Mouse (Mus musculus) hindbrain, embryonic 13.5 days (tissue): Measurements from ENCODE around the gene St6galnac3. TPM values are rescaled to one million over a fixed set of nuclear protein-coding genes. Genes with fewer than 3 reads are reported as not detected.

Experiments
- ATAC-seq: fragments of 200-750 bp; cut with Nextera tagmentation; 2 replicates; pipeline ENCODE4 v1.8.0; 2017; ENCODE audit warnings: moderate TSS enrichment; ENCODE audit not compliant: low FRiP score
- H3K27ac ChIP-seq: fragments of 300-500 bp; sonication (generic); 2 replicates; pipeline ENCODE4 v1.5.1; 2015; ENCODE audit warnings: inconsistent platforms, mild to moderate bottlenecking, moderate library complexity
- H3K27me3 ChIP-seq: fragments of 300-500 bp; sonication (generic); 2 replicates; pipeline ENCODE4 v1.6.1; 2015; ENCODE audit warnings: mild to moderate bottlenecking, inconsistent platforms
- H3K36me3 ChIP-seq: fragments of 300-500 bp; sonication (generic); 2 replicates; pipeline ENCODE4 v1.6.1; 2015; ENCODE audit warnings: mild to moderate bottlenecking, inconsistent platforms
- H3K4me1 ChIP-seq: fragments of 300-500 bp; sonication (generic); replicated peaks from 2 replicates; pipeline ENCODE4 v1.6.1; 2015; ENCODE audit warnings: inconsistent platforms
- H3K4me2 ChIP-seq: fragments of 300-500 bp; sonication (generic); 2 replicates; pipeline ENCODE4 v1.6.1; 2015; ENCODE audit warnings: inconsistent platforms, mild to moderate bottlenecking, moderate library complexity
- H3K4me3 ChIP-seq: fragments of 300-500 bp; sonication (generic); 2 replicates; pipeline ENCODE4 v1.5.1; 2015; ENCODE audit warnings: mild to moderate bottlenecking, inconsistent platforms
- H3K9ac ChIP-seq: fragments of 300-500 bp; sonication (generic); 2 replicates; pipeline ENCODE4 v1.6.1; 2015; ENCODE audit warnings: mild to moderate bottlenecking, inconsistent platforms
- H3K9me3 ChIP-seq: fragments of 300-500 bp; sonication (generic); 2 replicates; pipeline ENCODE4 v1.6.1; 2016; ENCODE audit warnings: inconsistent platforms
- WGBS: fragments of 180-500 bp; shearing (Covaris S2); methylation state at CpG from one replicate; pipeline ENCODE4 v1.1.7; 2015; 5-methylcytosine and 5-hydroxymethylcytosine counted together
- polyA plus RNA-seq: library from polyadenylated mRNA; unstranded; fragments of >200 nt; fragmentation: Nextera tagmentation; extraction: Ambion mirVana; gene quantifications from 2 replicates; pipeline ENCODE4 v1.2.1, GENCODE M21; 2015

Gene St6galnac3
- polyA plus RNA-seq, 1 experiment from 2014 or later = 30.3 TPM

DNA sequence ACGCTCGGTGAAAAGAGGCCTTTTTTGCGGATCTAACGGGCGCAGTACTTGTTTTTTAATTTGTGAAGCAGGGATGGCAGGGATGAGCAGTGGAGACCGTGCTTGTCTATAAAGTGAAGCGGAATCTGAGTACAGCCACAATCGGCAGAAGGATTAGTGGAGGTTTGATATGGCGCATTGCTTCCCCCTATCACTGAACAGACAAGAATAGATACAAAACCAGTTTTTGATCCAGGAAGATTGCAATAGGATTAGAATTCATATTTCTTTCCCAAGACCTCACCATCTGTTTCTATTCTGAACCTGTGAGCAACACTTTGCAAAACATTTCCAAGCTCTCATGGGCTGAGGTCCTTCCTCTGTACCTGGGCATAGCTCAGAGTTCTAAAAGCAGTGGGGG lies 488.7 kb downstream of the St6galnac3 start:
- H3K27me3 ChIP-seq = no peaks in the 10 kb centered on the region
- peaks cover 22% of the 10 kb centered on the region for H3K4me1 ChIP-seq
- no peaks in the 10 kb centered on the region for H3K36me3 ChIP-seq
- H3K9me3 ChIP-seq = no peaks in the 10 kb centered on the region
- H3K27ac ChIP-seq = no peak overlapping the region
- 91% methylated on average over 9 of the region's 9 CpGs for WGBS
- H3K4me2 ChIP-seq = no peak overlapping the region
- ATAC-seq = no peak
- no peak overlapping the region for H3K9ac ChIP-seq
- no peak overlapping the region for H3K4me3 ChIP-seq

DNA sequence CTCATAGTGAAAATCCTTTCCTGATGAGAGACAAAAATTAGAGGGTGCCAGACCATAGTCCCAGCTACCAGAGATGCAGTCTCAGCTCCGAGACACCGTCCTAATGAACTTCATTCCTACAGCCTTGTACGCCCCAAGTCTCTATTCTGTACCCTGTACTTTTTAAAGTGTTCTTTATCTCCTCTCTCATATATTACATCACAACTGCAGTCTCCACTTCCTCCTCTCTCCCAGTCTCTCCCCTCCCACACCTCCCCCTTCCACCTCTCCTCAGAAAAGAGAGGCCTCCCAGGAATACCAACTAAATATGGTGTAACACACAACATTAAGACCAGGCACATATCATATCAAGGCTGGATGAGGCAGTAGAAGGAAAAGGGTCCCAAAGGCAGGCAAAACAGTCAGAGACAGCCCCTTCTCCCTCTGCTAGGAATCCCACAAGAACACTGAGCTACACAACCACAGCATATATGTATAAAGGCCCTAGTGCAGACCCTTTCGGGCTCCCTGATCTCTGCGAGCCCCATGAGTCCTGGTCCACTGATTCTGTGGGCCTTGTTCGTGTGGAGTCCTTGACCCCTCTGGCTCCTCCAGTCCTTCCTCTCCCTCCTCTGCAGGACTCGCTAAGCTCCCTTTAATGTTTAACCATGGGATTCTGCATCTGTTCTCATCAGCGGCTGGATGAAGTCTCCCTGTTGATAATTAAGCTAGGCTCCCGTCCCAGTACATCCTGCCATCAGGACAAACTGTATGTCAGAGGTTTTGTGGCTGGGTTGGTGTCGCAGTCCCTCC lies 502.2 kb downstream of the St6galnac3 start:
- Histone ChIP-seq H3K36me3 (no peaks in the 10 kb centered on the region), H3K4me1 (no peaks in the 10 kb centered on the region), H3K9ac (no peak overlapping the region), H3K4me2 (no peak overlapping the region), H3K27ac (no peak overlapping the region), H3K4me3 (no peak overlapping the region), H3K27me3 (no peaks in the 10 kb centered on the region), H3K9me3 (no peaks in the 10 kb centered on the region)
- no peak for ATAC-seq
- WGBS = 69% methylated on average over 10 of the region's 10 CpGs

DNA sequence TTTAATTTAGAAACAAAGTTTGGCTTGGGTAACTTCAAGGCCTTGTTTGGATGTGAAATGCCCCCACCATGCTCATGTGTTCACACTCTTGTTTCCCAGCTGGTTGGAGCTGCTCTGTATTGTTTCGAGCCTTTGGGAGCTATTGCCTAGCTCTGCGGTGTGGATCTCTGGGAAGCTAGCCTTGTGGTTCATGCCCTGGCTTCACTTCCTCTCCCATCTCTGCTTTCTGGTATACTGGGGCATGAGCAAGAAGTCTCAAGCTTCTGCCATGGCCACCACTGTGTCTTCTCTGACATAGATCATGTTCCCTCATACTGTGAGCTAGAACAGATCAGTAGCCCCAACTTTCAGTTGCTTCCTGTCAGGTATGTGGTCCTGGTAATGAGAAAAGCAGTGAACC lies 505.6 kb downstream of the St6galnac3 start:
- Histone ChIP-seq H3K4me1 (no peaks in the 10 kb centered on the region), H3K4me2 (no peak overlapping the region), H3K9ac (no peak overlapping the region), H3K27me3 (no peaks in the 10 kb centered on the region), H3K27ac (no peak overlapping the region), H3K4me3 (no peak overlapping the region), H3K36me3 (no peaks in the 10 kb centered on the region), H3K9me3 (no peaks in the 10 kb centered on the region)
- ATAC-seq = no peak
- 98% methylated on average over 2 of the region's 2 CpGs for WGBS

DNA sequence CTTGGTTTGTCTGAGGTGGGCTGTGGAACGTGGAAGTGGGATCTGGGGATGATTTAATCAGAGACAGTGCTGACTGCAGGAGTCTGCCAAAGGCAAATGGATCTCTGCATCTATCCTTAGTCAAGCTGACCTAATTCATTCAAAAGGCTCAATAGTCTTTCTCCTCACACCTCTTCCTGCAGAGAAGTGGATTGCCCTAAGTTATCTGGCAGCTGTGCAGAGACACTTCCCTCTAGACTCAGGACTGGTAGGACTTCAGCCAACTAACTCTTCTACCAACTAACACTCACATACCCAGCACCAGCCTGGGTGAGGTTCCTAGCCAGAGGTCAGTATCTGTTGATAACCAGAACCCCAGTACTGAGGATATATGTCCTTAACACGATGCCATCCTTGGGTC lies 516.8 kb downstream of the St6galnac3 start:
- no peaks in the 10 kb centered on the region for H3K36me3 ChIP-seq
- H3K4me2 ChIP-seq = no peak overlapping the region
- H3K27me3 ChIP-seq = no peaks in the 10 kb centered on the region
- H3K4me1 ChIP-seq = peaks cover 8% of the 10 kb centered on the region
- H3K4me3 ChIP-seq = no peak overlapping the region
- H3K27ac ChIP-seq = no peak overlapping the region
- no peak for ATAC-seq
- no peak overlapping the region for H3K9ac ChIP-seq
- no peaks in the 10 kb centered on the region for H3K9me3 ChIP-seq
- 70% methylated on average over 2 of the region's 2 CpGs for WGBS

DNA sequence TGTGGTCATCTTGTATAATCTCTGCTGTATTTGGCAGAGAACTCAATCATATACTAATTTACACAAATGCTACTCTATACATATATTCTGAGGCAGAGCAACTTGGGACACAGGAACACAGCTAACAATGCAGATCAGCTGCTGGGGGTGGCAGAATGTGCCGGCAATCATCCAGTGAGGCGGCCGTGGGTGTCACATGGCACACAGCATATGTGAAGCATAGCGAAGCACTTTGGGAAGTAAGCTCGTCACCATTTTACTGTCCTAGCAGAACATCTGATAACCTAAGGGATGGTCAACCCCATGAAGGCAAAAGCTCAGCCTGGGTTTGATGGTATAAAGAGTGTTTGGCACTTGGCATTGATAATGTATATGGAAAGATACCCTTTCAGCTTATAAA lies 520.9 kb downstream of the St6galnac3 start:
- no peaks in the 10 kb centered on the region for H3K27me3 ChIP-seq
- peaks cover 5% of the 10 kb centered on the region; the same call in 1 of the 2 replicates for H3K4me1 ChIP-seq
- WGBS = 88% methylated on average over 5 of the region's 5 CpGs

DNA sequence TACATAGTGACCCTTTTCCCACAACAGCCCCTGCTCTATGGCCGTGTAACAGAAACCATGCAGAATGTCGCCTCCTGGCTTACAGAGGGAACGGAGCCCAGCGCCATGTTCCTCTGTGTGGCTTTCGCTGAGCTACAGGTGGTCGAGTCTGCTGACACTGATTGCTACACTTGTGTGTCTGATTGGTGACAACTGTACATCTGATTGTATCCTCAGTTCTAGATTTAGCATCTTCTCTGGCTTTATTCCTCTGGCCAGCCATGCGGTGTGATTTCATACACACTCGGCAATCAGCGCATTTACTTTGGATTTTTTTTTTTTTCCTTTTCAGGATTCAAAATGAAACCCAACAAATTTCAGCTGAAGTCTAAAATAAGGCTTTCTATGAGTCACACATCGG lies 523.1 kb downstream of the St6galnac3 start:
- Histone ChIP-seq H3K9ac (no peak overlapping the region), H3K4me1 (peaks cover 10% of the 10 kb centered on the region; the same call in 1 of the 2 replicates), H3K4me2 (no peak overlapping the region), H3K27ac (no peak overlapping the region), H3K36me3 (no peaks in the 10 kb centered on the region), H3K4me3 (no peak overlapping the region), H3K9me3 (no peaks in the 10 kb centered on the region), H3K27me3 (no peaks in the 10 kb centered on the region)
- WGBS = 92% methylated on average over 10 of the region's 10 CpGs
- no peak for ATAC-seq

More for the DNA sequence above, 520.9 kb downstream of the St6galnac3 start:
- H3K4me3 ChIP-seq = no peak overlapping the region
- H3K4me2 ChIP-seq = no peak overlapping the region
- no peak overlapping the region for H3K27ac ChIP-seq
- ATAC-seq = no peak
- H3K36me3 ChIP-seq = no peaks in the 10 kb centered on the region
- H3K9ac ChIP-seq = no peak overlapping the region
- no peaks in the 10 kb centered on the region for H3K9me3 ChIP-seq

GRCm38 (mm10) chr3:153200801-153201200 lies 524.2 kb downstream of the St6galnac3 start:
- no peak for ATAC-seq
- H3K4me1 ChIP-seq = peaks cover 12% of the 10 kb centered on the region; the same call in 1 of the 2 replicates
- no peaks in the 10 kb centered on the region for H3K27me3 ChIP-seq
- H3K9me3 ChIP-seq = no peaks in the 10 kb centered on the region
- no peaks in the 10 kb centered on the region for H3K36me3 ChIP-seq
- H3K27ac ChIP-seq = no peak overlapping the region
- H3K4me3 ChIP-seq = no peak overlapping the region
- 95% methylated on average over 12 of the region's 12 CpGs for WGBS
- H3K4me2 ChIP-seq = no peak overlapping the region
- H3K9ac ChIP-seq = no peak overlapping the region

DNA sequence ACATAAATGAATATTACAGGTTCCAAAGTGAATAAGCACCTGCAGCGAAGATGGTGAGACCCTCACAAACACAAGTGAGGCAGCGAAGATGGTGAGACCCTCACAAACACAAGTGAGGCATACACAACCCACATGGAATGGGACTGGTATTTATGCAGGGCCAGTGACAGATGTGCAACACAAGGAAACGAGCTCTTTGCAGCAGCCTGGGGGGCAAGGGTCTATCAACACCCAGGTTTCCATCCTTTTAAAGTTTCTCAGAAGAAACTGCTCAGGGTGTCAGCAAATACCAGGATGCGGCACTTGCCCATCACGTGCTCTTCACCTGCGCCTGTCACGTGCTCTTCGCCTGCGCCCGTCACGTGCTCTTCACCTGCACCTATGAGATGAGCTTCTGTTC lies 524.9 kb downstream of the St6galnac3 start:
- no peak for ATAC-seq
- Histone ChIP-seq H3K27ac (no peak overlapping the region), H3K36me3 (no peaks in the 10 kb centered on the region), H3K4me3 (no peak overlapping the region), H3K4me1 (peaks cover 12% of the 10 kb centered on the region; the same call in 1 of the 2 replicates), H3K9me3 (no peaks in the 10 kb centered on the region), H3K4me2 (no peak overlapping the region), H3K9ac (no peak overlapping the region), H3K27me3 (no peaks in the 10 kb centered on the region)
- WGBS = 89% methylated on average over 11 of the region's 11 CpGs

GRCm38 (mm10) chr3:153199251-153199650 lies 525.7 kb downstream of the St6galnac3 start:
- 72% methylated on average over 8 of the region's 8 CpGs for WGBS
- no peak overlapping the region for H3K4me3 ChIP-seq
- no peak for ATAC-seq
- H3K4me1 ChIP-seq = peaks cover 12% of the 10 kb centered on the region; the same call in 1 of the 2 replicates
- no peak overlapping the region for H3K9ac ChIP-seq
- H3K9me3 ChIP-seq = no peaks in the 10 kb centered on the region
- H3K4me2 ChIP-seq = no peak overlapping the region
- H3K27me3 ChIP-seq = no peaks in the 10 kb centered on the region
- H3K27ac ChIP-seq = no peak overlapping the region
- H3K36me3 ChIP-seq = no peaks in the 10 kb centered on the region

- WGBS = 74% methylated on average over 4 of the region's 4 CpGs
- no peaks in the 10 kb centered on the region for H3K27me3 ChIP-seq
- peaks cover 12% of the 10 kb centered on the region; the same call in 1 of the 2 replicates for H3K4me1 ChIP-seq
These were observed 526.5 kb downstream of the St6galnac3 start for GRCm38 (mm10) chr3:153198514-153198913.

DNA sequence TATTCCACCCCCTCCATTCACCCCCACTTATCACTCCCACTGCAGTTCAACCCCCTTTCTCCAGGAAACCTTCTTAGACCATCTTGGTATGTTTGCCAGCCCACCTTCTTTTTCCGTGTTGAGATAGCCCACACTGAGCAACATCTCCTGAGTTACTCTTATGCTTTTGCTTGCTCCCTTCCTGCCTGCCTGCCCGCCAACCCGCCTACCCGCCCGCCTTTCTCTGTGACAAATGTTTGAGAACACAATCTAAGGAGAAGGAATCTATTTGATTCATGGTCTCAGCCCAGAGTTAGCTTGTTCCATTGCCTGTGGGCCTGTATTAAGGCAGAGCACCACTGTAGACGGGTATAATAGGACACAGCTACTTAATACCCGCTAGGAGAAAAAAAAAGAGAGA lies 531.9 kb downstream of the St6galnac3 start:
- no peak overlapping the region for H3K4me2 ChIP-seq
- WGBS = 64% methylated on average over 7 of the region's 7 CpGs
- H3K27me3 ChIP-seq = no peaks in the 10 kb centered on the region
- no peak for ATAC-seq
- H3K9ac ChIP-seq = no peak overlapping the region
- H3K4me3 ChIP-seq = no peak overlapping the region
- no peak overlapping the region for H3K27ac ChIP-seq
- 0 out of 2 replicates have a peak, but pooled peaks cover 9% of the 10 kb centered on the region for H3K4me1 ChIP-seq
- H3K9me3 ChIP-seq = no peaks in the 10 kb centered on the region
- H3K36me3 ChIP-seq = no peaks in the 10 kb centered on the region

More at GRCm38 (mm10) chr3:153198514-153198913, 526.5 kb downstream of the St6galnac3 start:
- Histone ChIP-seq H3K4me2 (no peak overlapping the region), H3K9ac (no peak overlapping the region), H3K36me3 (no peaks in the 10 kb centered on the region), H3K27ac (no peak overlapping the region), H3K4me3 (no peak overlapping the region), H3K9me3 (no peaks in the 10 kb centered on the region)
- no peak for ATAC-seq

DNA sequence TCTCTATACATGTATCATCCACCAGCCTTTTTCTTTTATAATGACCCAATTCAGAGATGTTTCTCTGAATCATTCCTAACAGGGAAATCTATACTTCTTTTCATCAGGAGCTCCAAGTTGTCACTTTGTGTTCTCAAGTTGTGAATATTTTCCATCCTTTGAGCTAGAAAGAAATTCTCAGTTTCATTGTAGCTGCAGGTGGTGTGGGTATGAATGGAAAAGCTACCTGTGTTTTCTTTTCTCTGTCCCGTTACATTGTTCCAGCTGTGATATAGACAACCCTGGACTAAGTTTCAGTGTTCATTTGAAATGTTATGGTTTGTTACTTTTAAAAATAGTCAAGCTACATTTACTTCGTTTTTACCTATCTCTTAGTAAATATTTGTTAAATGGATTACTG lies 534.2 kb downstream of the St6galnac3 start:
- Histone ChIP-seq H3K9me3 (no peaks in the 10 kb centered on the region), H3K27ac (no peak overlapping the region), H3K27me3 (no peaks in the 10 kb centered on the region), H3K4me3 (no peak overlapping the region), H3K4me1 (0 out of 2 replicates have a peak, but pooled peaks cover 4% of the 10 kb centered on the region), H3K36me3 (no peaks in the 10 kb centered on the region), H3K9ac (no peak overlapping the region), H3K4me2 (no peak overlapping the region)
- ATAC-seq = no peak
- 84% methylated on average over 2 of the region's 2 CpGs for WGBS
